Mouse (Mus musculus) testis, postnatal 14 days (tissue): ENCODE data around the gene Tex2.
"Not testable (repeated sequence)": the region's sequence is repeated elsewhere in the genome, so short reads cannot be mapped to it uniquely, and the experiment has no call there.

Experiments used
- DNase-seq: peaks from one replicate; pipeline ENCODE4 v3.0.0; 2021; ENCODE audit warnings: low spot score

Gene Tex2

DNA sequence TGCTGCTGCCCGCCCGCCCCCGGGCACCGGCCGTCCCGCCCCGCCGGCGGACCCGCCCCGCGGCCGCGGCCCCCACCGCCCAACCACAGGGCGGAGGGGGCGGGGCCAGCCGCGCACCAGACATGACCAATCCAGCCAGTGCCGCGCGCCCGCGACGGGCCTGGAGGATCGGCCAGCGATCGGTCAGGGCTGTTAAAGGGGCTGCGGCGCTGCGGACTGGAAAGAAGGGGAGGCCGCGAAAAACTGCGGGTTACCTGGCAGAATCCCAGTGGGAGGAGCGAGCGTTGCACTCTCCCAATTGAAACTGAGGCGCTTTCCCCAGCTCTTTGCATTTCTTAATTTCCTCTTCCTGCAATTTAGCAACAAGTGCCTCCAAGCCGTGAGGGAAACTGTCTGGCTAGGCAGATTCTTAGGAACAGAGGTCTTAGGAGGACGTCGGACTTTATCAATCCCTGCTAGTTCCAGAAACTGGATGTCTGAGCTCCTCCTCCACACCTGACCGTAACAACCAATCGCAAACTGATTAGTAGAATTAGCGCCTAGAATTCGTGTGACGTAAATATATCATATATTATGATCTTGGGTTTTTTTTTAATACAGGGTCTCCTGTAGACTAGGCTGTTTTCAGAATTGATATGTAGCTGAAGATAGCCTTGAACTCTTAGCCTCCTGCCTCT is at the start of gene Tex2:
Tex2 (minus strand) TSS at position 463 of the 677 bp plus-strand sequence.
- peak; percentile 97 for DNase-seq

DNA sequence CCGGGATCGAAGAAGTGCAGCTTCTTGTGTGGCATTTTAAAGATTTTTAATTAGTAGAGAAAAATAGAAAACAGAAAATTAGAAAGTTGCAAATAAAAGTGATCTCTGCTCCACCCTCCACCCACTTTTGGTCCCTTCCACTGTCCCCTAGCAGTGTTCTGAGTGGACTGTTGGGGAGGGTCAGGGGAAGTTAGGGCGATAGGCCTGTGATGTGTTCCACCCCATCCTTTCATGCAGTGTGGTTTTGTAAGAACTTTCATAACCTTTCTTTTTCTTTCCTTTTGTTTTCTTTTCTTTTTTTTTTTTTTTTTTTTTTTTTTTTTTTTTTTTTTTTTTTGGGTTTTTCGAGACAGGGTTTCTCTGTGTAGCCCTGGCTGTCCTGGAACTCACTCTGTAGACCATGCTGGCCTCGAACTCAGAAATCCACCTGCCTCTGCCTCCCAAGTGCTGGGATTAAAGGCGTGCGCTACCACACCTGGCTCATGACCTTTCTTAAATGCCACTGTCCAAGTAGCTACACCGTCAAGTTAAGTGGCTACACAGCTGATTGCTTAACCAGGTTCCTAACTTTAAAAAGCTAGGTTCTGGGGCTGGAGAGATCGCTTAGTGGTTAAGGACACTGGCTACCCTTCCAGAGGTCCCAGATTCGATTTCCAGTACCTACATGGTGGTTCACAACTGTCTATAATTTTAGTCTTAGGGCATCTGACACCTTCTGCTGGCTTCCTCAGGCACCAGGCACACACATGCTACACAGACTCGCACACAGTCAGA is 49.6 kb upstream of the Tex2 start:
- no peak for DNase-seq

DNA sequence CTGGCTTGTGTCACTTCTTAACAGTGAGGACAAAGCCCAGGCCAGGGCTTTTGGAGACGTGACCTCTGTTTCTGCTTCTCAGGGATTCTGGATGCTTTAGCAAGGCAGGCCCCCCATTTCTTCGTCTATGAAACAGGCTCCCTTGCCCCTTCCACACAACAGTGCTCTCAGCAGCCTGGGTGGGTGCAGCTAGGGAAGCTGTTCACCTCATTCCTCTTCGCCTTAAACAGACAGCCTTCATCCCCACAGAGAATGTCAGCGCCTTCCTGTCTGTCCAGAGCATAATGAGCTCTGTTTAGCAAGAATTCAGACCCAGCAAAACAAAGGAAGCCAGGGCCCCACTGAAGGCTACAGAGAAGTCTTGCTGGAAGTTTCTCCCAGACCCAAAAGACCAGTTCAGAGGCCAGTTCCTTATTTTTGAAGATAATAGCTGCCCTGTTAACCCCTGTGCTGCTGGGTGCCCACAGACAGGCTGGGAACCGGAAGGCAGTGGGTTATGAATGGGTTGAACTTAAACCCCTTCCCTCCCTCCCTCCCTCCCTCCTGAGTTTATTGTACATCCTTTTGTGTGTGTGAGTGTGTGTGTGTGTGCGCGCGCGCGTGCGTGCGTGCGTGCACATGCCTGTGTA is 47.3 kb upstream of the Tex2 start:
- no peak for DNase-seq

DNA sequence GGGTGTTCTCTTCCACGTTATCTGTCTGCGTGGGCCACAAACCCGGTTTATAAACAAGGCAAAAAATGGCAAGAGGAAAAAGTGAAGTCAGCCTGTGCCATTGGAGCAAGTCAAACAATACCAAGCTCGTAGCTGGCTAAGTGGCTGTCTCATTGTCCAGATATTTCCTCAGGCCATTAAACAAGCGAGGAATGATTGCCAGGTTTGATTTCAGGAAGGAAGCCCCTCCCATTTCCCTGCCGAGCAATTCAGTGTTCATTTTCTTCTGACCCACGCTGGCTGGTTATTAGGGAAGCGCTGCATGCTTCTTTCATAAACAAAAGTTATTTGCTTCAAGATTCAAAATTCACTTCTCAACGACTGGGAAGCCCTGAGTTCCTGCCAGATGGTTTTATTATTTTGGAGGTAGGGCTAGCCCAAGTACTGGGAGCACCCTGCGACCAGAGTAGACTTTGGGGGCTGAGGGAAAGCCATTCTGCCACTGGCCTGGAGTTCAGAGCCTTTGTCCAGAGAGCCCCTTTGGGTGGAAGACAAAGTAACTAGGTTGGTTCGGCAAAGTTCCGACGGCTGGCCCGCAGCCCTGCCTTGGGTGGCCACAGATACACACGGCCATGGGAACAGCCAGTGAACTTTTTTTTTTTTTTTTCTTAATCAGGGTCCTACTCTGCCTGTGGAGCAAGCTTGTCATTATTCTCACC is 46.5 kb upstream of the Tex2 start:
- DNase-seq = peak; percentile 52

DNA sequence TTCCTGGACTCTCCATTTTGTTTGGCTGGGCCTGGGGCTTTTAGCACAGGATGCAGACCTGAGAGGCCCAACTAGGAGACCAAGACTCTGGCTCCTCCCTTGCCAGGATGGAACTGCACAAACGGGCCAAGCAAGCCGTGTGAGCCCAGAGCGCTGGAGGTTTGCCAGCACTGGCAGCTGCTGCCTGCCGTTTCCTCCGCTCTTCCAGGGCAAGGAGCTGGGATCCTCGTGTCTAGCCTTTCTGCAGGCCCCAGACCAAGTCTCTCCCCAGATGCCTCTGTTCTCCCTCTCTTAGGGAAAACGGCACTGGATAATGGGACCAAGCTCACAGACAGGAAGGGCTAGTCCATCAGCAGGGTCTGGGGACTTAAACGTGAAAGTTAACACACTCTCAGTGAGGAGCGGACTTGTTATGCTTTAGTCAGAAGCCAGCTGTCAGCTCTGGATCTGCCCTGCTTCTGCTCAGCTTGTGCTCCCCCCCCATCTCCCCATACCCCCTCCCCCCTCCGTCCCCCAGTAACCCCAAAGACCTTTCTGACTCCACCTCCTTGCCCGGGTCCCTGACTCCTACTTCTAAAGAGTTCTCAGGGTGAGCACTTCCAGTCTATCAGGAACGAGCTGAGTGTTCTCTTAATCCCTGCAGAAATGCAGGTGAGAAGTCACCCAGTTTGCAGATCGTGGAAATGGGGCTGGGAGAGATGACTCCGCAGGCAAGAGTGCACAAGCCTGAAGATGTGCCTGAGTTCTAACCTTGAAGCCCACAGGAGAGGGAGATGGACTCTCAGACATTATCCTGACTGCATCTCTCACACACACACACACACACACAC is 45.0 kb upstream of the Tex2 start:
- DNase-seq = peak; percentile 74

DNA sequence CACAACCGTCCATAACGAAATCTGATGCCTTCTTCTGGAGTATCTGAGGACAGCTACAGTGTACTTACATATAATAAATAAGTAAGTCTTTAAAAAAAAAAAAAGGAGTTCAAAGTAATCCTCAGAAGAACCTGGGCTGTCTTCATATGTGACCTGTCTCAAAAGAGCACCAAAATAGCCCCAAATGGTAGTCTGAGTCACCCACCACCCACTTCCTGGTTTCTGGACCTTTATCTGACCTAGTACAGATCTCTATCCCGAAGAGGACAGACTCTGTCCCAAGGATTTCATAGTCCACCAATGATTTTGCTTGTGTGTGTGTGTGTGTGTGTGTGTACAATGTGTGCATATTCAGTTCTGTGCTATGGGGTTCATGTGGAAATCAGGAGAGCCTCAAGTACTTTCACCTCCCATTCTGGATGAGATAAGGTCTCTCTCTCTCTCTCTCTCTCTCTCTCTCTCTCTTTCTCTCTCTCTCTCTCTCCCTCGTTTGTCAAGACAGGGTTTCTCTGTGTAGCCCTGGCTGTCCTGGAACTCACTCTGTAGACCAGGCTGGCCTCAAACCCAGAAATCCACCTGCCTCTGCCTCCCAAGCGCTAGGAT is 43.8 kb upstream of the Tex2 start:
- not testable (repeated sequence) for DNase-seq

DNA sequence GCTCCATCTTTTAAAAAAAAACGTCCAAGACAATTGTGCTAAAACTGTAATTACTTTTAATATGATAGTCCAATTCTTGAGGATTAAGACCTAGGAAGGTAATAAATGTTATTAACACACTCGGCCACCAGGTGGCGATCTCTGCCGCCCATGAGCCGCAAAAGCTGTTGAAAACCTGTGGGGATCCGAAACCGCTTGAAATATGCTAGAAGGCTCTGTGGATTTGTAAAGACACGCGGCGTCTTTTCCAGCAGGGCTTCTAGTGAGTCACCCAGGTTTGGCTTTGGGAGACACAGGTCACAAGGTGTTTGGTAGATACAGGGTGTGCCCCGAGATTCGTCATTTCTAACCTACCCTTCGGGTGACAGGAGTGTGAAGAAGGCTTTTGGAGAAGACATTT is 35.1 kb upstream of the Tex2 start:
- peak; percentile 64 for DNase-seq

DNA sequence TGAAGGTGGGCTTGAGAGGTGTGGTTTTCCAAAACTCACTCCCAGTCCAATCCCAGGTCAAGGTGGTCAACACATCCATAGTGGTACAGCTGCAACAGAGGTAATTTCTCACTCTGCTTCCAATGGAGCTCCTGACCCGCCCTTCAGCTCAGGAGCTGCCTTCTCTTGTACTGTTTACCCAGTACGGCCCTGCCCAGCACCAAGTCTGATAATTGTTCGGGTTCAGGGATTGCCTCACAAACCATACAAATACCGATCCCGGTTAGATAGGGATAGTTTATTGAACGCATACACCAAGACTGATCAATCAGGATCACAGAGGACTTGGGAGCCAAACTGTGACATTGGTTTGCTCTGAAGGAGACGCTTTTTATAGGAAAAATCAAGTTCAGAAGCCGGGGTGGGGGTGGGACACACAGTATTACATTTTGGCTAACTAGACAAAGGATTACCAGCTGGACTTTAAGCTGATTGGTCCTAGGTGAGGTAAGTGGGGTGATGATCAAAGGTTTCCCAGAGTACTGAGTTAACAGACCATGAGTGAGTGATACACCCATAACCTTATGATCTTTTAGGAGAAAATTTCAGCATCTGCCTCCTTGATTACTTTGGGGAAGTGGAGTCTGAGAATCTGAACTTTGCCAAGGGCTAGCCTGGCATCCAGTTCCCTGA is 29.9 kb upstream of the Tex2 start:
- DNase-seq = no peak

DNA sequence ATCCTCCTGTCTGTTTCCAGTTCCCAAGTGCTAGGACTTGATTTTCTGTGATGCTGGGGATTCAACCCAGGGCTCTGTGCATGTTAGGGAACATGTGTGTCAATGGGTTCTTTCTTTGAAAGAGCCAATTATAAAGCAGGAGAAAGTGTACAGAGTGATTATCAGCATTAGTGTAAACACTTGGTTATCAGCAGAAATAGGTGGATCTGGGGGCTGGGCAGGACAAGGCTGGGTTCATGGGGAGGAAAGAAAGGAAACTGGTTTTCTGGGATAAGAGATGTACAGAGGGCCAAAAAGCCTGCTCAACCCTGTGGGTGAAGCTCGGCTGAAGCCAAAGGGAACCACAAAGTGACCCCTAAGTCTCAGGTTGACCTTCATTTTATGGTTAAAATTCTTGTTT is 28.4 kb upstream of the Tex2 start:
- DNase-seq = no peak

DNA sequence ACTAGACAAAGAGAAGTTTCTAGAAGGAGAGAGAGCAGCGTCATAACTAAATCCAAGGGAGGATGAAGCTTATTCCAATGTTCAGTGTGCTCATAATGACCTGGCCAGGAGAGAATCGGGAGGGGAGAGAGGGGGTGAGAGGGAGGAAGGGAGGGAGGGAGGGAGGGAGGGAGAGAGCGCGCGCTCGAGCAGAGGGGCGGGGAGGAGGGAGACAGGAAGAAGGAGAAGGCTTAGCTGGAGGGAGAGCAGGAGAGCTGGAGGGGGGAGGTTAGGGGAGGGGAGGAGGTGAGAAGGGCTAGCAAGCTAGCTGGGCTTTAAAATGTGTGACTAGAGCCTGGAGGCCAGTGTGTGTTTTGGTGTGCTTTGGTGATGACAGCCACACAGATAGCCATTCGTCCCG is 26.8 kb upstream of the Tex2 start:
- DNase-seq = no peak

DNA sequence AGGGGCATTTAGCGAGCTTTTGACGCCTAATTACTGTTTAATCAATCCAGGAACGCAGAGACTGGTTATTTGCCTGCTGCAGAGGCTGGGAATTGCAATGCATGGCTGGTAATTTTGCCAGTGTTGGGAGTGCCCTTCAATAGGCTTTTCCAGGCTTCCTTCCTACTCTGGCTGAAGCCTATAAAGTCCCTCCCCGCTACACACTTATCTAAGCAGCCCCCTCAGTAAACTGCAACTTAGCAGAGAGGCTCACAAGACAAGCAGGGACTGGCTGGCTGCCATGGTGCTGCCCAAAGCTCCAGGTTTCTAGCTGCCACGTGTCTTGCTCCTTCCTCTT is 26.1 kb upstream of the Tex2 start:
- no peak for DNase-seq

DNA sequence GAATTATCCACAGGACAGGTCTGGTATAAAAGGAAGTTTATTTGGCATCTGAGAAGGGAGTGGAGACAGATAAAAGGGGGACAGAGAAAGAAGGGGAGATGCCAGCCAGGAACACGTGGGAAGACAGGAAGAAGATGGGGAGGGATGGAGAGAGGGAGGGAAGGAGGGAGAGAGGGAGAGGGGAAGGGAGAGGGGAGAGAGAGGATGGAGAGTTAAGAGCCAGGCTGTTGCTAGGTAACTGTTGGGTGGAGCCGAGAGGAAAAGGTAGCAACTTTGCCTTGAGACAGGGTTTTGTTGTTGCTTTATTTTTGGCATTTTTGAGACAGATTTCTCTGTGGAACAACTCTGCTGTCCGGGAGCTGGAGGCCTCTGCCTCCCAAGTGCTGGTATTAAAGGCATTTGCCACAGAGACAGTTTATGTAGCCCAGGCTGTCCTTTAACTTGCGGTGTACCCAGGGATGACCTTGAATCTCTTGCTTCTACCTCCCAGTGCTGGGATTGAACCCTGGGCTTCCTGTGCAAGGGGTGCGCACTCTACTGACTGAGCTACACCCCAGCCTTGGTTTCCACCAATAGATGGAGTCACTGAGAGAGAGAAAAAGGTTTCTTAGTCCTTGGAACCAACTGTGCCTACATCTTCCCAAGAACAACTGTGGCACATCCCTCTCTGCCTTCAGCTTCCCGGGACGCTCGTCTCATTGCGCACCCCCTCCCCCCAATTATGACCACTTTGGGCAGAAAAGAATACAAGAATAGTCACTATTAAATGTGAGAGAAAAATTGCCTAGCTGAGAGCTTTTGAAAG is 25.5 kb upstream of the Tex2 start:
- no peak for DNase-seq

DNA sequence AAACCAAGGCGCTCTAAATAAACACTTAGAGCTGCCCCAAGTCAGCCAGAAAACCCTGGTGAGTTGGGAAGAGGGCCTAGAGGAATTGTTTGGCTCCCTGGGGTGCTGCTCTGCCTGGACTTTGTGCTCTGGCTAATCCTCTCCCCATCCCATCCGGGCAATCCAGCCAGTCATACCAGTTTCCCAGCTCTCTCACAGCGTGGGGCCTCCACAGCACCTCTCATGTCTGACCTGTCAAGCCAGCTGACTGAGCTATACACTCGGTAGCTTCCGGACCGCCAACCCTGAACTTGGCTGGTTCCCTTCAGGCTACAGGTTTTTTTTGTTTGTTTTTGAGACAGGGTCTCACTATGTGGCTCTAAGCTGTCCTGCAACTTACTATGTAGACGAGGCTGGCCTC is 24.5 kb upstream of the Tex2 start:
- no peak for DNase-seq

DNA sequence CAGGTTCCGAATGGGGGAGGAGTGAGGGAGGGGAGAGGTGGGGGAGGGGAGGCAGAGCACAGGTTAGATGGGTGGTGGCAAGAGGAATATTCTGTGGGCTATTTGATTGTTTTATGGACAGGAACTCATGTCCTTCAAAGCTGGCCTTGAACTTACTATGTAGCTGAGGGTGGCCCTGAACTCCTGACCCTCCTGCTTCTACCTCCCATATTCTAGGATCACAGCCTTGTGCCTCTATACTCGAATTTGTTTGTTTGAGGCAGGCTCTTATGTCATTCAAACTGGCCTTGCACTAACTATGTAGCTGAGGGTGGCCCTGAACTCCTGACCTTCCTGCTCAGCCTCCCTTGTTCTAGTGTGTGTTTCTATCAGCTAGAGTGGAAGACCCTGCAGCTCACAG is 22.7 kb upstream of the Tex2 start:
- no peak for DNase-seq

DNA sequence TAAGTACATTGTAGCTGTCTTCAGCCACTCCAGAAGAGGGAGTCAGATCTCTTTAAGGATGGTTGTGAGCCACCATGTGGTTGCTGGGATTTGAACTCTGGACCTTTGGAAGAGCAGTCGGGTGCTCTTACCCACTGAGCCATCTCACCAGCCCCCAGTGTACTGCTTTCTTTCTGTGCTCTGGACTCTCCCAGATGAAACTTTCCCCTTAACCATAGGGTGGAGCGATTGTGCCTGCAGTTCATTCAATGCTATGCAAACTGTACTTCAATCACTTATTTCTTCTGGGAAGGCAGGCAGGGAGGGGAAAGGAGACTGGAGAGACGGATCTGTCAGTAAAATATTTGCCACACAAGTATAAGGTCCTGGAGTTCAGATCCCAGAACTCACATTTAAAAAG is 21.0 kb upstream of the Tex2 start:
- DNase-seq = not testable (repeated sequence)

DNA sequence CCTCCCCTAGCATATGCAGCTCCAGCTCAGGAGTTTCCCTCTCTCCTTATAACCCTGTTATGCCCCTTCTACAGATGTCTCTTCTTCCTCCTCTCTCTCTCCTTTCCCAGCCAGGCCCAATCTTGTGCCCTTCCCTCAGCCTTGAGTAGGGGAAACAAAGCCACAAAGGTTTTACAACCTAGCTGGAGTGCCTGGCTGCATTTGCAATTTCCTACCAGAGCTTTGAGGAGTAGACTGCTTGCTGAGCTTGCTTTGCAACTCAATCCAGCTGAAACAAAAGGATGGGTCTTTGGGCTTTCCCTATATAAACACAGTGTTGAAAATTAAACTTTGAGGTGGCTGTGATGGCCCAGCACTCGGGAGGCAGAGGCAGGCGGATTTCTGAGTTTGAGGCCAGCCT is 20.2 kb upstream of the Tex2 start:
- DNase-seq = no peak

DNA sequence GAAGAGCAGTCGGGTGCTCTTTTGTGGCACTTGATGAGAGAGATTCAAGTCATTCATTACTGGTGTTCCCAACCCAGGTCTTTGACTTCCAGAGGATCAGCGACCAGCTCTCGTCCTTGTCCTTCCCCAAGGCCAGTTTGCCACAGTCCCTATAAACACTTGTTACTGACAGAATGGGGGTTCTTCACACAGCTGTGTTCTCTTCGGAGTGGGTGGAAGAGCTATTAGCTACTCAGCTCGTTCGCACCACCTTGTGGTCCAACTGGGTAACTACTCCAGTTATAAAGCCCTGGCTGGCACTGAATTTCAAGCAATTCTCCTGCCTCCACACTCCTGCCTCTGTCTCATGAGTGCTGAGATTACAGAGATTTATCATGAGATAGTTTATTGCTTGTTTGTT is 14.5 kb upstream of the Tex2 start:
- DNase-seq = peak; percentile 48

DNA sequence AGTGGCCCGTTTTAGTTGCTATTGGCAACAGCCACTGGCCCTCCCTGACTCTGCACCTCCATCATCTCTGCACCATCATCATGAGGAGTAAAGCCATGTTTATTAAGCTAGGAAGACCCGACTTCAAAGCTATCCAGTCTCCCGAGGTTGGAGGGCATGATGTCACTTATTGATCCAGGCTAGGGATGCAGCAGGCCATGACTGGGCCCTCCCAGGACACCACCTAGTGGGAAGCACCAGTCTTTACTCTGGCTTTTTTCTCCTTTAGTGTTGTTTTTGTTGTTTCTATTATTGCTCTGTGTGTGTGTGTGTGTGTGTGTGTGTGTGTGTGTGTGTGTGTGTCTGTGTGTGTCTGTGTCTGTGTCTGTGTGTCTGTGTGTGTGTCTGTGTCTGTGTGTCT is 12.4 kb upstream of the Tex2 start:
- no peak for DNase-seq

DNA sequence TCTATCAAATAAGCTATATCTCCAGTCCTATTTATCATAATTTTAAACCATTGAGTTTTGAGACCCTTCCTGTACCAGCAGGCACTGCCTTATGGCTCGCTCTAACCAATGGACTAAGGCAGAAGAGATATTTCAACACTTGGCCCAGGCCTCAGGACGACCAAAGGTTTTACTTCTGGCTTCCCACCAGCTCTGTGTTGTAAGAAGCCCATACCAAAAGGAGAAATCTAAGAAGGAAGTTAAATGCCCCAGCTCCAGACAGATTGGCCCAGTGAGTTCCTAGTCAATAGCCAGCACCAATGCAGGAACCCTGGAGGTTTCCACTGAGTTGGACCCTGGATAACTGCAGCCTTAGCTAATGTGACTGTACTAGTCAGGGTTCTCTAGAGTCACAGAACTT is 10.4 kb upstream of the Tex2 start:
- DNase-seq = no peak

DNA sequence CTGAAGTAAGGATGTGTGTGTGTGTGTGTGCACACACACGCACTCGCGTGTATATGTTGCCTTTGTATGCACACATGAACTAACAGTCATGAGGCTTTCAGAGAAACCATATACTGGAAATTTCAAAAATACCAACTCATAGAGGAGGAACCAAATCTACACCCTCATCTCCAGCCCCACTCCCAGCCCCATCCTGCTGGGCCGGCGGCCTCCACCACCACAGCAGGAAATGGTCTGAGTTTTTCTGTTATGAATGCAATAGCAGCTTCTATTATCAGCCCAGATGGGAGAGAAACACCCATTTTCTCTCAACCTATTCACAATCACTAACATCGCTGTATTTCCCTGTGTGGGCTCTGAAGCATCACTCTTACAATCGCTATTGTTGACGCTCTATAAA is 8.8 kb upstream of the Tex2 start:
- DNase-seq = no peak
